Mouse (Mus musculus): ENCODE measurements around the gene Mrtfb.

DNA sequence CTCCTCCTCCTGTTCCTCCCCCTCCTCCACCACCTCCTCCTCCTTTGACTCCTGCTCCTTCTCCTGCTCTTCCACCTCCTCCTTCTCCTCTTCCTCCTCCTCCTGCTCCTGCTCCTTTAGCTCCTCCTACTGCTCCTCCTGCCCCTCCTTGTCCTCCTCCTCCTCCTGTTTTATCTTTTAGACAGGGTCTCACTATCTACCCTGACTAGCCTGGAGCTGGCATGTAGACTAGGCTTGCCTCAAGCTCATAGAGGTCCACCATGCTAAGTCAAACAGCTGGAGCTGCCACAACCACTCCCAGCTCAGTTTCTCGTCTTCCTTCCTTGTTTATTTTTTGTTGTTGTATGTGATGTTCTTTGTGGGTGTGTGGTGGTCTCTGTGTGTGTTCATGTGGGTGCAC, 187.5 kb downstream of the Mrtfb start:
- TF ChIP-seq CTCF (IDR thresholded peaks at IDR 0.05; ENCODE audit: low read depth) (no peak), EP300 (IDR thresholded peaks at IDR 0.05; ENCODE audit: low read depth) (no peak)
